Mouse (Mus musculus) lung, postnatal 0 days (tissue): ENCODE measurements at regions not wholly inside any gene's neighbourhood (a gene's known extent, or its start where the extent isn't known, plus 50 kb on each side); places are given as distances from the start of the nearest gene placed in this dataset.

ENCODE experiments used
- CTCF ChIP-seq: IDR thresholded peaks from 2 replicates; pipeline ENCODE4 v1.5.1; 2016; ENCODE audit warnings: antibody characterized with exemption, mild to moderate bottlenecking
- EP300 ChIP-seq: IDR thresholded peaks from 2 replicates; pipeline ENCODE4 v1.6.1; 2016; ENCODE audit warnings: antibody characterized with exemption, mild to moderate bottlenecking, control low read depth

GRCm38 (mm10) chr6:37670701-37671100 is 140.7 kb downstream of the Akr1d1 start:
- TF ChIP-seq CTCF (no peak), EP300 (no peak)
